Mouse (Mus musculus): ENCODE measurements around the gene Zfp319. TPM values are rescaled to one million over a fixed set of nuclear protein-coding genes. Genes with fewer than 3 reads are reported as not detected.

Gene Zfp319
- polyA plus RNA-seq, 1 experiment, result 9.1 TPM

DNA sequence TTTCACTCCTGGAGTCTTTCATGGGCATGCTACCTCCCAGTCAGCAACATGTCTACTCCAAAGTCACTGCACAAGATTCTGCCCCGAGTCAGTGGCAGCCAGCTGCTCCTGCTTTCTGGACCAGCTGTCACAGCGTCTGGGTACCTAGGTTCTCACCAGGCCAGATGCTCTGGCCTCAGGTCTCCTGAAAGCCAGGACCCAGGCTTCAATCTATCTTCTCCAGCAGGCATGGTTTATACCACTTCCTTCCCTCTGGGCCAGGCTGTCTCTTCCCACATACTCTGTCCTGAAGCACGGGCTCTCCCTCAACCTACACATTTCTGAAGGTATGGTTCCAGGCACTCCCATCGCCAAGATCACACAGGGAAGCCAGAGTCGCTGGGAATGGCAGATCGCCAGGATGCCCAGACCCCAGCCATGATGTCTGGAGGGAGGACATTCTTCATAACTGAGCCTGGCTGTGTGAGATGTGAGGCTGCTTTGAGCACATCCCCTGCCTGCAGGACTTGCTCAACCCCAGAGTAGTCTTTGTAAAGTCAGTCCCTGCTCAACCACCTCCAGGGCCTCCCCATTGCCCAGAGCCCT is 42.6 kb downstream of the Zfp319 start:
- no peak for TF ChIP-seq POLR2A (IDR thresholded peaks at IDR 0.05; ENCODE audit: low read depth, low read length)
- TF ChIP-seq CTCF (IDR thresholded peaks at IDR 0.05; ENCODE audit: extremely low read depth, insufficient read depth, insufficient read length, insufficient replicate concordance), result no peak
- H3K27me3 ChIP-seq (ENCODE audit: control insufficient read depth, insufficient read depth, low read length), result no peaks in the 10 kb centered on the region
- no peaks in the 10 kb centered on the region for H3K4me1 ChIP-seq (ENCODE audit: control insufficient read depth, insufficient read depth, insufficient read length)
- H3K27ac ChIP-seq (ENCODE audit: insufficient read depth, low read length), result no peak overlapping the region
- no peaks in the 10 kb centered on the region for H3K36me3 ChIP-seq (ENCODE audit: control insufficient read depth, insufficient read depth, low read length)
- WGBS, result 39% methylated on average over 6 of the region's 6 CpGs
- H3K4me3 ChIP-seq (ENCODE audit: extremely low read depth, insufficient read depth, insufficient read length), result no peak overlapping the region
- DNase-seq (ENCODE audit: low read depth in 1 of 2, low spot score in 2 of 2), result no peak

DNA sequence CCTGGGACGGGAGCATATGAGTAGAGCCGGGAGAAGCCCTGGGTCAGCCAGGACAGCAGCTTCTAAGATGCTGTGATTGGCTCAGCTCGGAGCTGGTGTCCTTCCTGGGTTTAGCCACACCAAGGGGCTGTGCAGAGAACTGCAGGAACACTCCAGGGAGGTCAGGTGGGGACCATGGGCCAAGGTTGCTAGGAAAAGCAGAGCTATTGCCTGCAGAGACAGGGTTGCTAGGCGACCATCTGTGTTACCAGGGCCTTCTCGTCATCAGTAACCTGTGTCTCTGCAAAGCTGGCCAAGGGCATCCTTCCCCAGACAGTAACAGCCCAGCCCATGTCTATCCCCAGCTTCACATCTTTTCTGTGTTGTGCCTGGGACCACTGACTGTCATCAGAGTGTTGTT is 50.3 kb downstream of the Zfp319 start:
- no peak for DNase-seq (ENCODE audit: low read depth in 1 of 2, low spot score in 2 of 2)
- no peak for TF ChIP-seq POLR2A (IDR thresholded peaks at IDR 0.05; ENCODE audit: low read depth, low read length)
- TF ChIP-seq CTCF (IDR thresholded peaks at IDR 0.05; ENCODE audit: extremely low read depth, insufficient read depth, insufficient read length, insufficient replicate concordance), result no peak
- Histone ChIP-seq H3K27me3 (ENCODE audit: control insufficient read depth, insufficient read depth, low read length) (no peaks in the 10 kb centered on the region), H3K36me3 (ENCODE audit: control insufficient read depth, insufficient read depth, low read length) (no peaks in the 10 kb centered on the region), H3K4me3 (ENCODE audit: extremely low read depth, insufficient read depth, insufficient read length) (no peak overlapping the region), H3K27ac (ENCODE audit: insufficient read depth, low read length) (no peak overlapping the region), H3K4me1 (ENCODE audit: control insufficient read depth, insufficient read depth, insufficient read length) (no peaks in the 10 kb centered on the region)
- 81% methylated on average over 5 of the region's 5 CpGs for WGBS

Other genes with a start within 250 kb of the Zfp319 start
- gene Kifc3, start 129.1 kb downstream of the Zfp319 start, polyA plus RNA-seq (2012; rRNA removed), result 9.8 and 14.3 TPM in 2 replicates
- 0.16 and 0.40 TPM in 2 replicates for gene Cngb1, start 25.4 kb downstream of the Zfp319 start, polyA plus RNA-seq (2012; rRNA removed)
- gene Tepp, start 21.4 kb downstream of the Zfp319 start, polyA plus RNA-seq (2012; rRNA removed), result 0.26 and 0.39 TPM in 2 replicates
- 27.4 and 32.1 TPM in 2 replicates for gene Usb1, start 334 bp upstream of the Zfp319 start, polyA plus RNA-seq (2012; rRNA removed)
- 2.5 and 3.7 TPM in 2 replicates for gene Mmp15, start 20.3 kb upstream of the Zfp319 start, polyA plus RNA-seq (2012; rRNA removed)
- 21.7 and 33.3 TPM in 2 replicates for gene Cfap20, start 102.9 kb upstream of the Zfp319 start, polyA plus RNA-seq (2012; rRNA removed)
- gene Csnk2a2, start 158.1 kb upstream of the Zfp319 start, polyA plus RNA-seq (2012; rRNA removed), result 10.3 and 12.9 TPM in 2 replicates
- gene Ccdc113, start 202.1 kb upstream of the Zfp319 start, polyA plus RNA-seq (2012; rRNA removed), result not detected in 2 replicates
- not detected in 2 replicates for gene Prss54, start 244.4 kb upstream of the Zfp319 start, polyA plus RNA-seq (2012; rRNA removed)